Comparison of ENCODE assay signal across 22 mouse cellular contexts in the genomic region with DNA sequence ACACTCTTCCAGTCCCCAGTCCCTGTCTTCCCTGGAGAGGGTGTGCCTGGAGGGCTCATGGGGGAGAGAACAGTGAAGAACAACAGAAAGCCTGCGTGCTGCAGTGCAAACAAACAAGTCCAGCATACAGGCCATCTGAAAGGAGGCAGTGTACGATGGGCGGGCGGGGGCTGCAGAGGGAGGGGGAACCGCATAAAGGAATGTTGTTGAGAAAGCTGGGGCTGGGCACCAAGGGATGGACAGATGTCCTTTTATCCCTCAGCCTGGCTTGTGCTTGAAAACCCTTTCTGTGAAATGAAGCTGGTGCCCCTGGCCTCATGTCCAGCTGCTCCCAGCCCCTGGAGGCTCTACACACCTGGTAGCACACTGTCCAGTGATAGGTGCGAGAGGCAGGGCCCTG. TPM values are rescaled to one million over a fixed set of nuclear protein-coding genes. Genes with fewer than 3 reads are reported as not detected.
A peak's percentile ranks its signal among the peaks of the same experiment; 100 is the strongest.
DNase-seq lines count a peak whose midpoint lies in the region; ATAC-seq lines count a peak whose summit lies in the region.
"Had no signal": no experiment of that assay in that cellular context is flagged by ENCODE, and none has a peak within 500 bp of the region (broad histone marks: within the 10 kb centered on the region; RNA-seq: fewer than 3 reads in every experiment).

No protein-coding gene starts in this region.

- H3K4me1 ChIP-seq in hindbrain, embryonic 11.5 days (replicated peaks; ENCODE audit: control insufficient read depth, insufficient read depth, low read length), result no peaks in the 10 kb centered on the region
- H3K4me1 ChIP-seq in hindbrain, embryonic 13.5 days (replicated peaks), result peaks cover 7% of the 10 kb centered on the region; the same call in 1 of the 2 replicates
- H3K4me1 ChIP-seq in midbrain, embryonic 10.5 days, result peaks cover 7% of the 10 kb centered on the region
- no peaks in the 10 kb centered on the region for H3K4me1 ChIP-seq in midbrain, embryonic 14.5 days (ENCODE audit: control insufficient read depth, insufficient read depth, low read length)
- H3K4me1 ChIP-seq: liver, embryonic 13.5 days; lung, embryonic 15.5 days; midbrain, embryonic 13.5 days had no signal

- no peaks in the 10 kb centered on the region for H3K9me3 ChIP-seq in hindbrain, embryonic 11.5 days (ENCODE audit: control insufficient read depth, low read length)
- H3K9me3 ChIP-seq in hindbrain, embryonic 13.5 days, result no peaks in the 10 kb centered on the region
- no peaks in the 10 kb centered on the region for H3K9me3 ChIP-seq in midbrain, embryonic 10.5 days (replicated peaks)
- H3K9me3 ChIP-seq in midbrain, embryonic 14.5 days (ENCODE audit: control insufficient read depth, low read length), result no peaks in the 10 kb centered on the region
- H3K9me3 ChIP-seq: embryonic facial prominence, embryonic 13.5 days; heart, embryonic 10.5 days; liver, embryonic 13.5 days; lung, embryonic 15.5 days; midbrain, embryonic 13.5 days had no signal

- H3K4me2 ChIP-seq in hindbrain, embryonic 11.5 days (replicated peaks; ENCODE audit: low read depth, low read length), result no peak overlapping the region
- H3K4me2 ChIP-seq in hindbrain, embryonic 13.5 days, result no peak overlapping the region
- no peak overlapping the region for H3K4me2 ChIP-seq in midbrain, embryonic 14.5 days (ENCODE audit: low read length)
- H3K4me2 ChIP-seq: embryonic facial prominence, embryonic 13.5 days; liver, embryonic 13.5 days; lung, embryonic 15.5 days; midbrain, embryonic 13.5 days had no signal

- no peak overlapping the region for H3K27ac ChIP-seq in hindbrain, embryonic 11.5 days (ENCODE audit: low read depth, low read length)
- no peak overlapping the region for H3K27ac ChIP-seq in hindbrain, embryonic 13.5 days
- peak overlapping the region; percentile 50; the same call in 1 of the 2 replicates for H3K27ac ChIP-seq in midbrain, embryonic 10.5 days (replicated peaks)
- no peak overlapping the region for H3K27ac ChIP-seq in midbrain, embryonic 14.5 days (replicated peaks; ENCODE audit: low read depth, low read length)
- H3K27ac ChIP-seq: embryonic facial prominence, embryonic 13.5 days; heart, embryonic 10.5 days; liver, embryonic 13.5 days; lung, embryonic 15.5 days; macrophage; midbrain, embryonic 13.5 days had no signal

- peak; percentile 11 for DNase-seq in hindbrain, embryonic 11.5 days (ENCODE audit: low spot score)
- no peak for DNase-seq in midbrain, embryonic 10.5 days (ENCODE audit: low spot score)
- DNase-seq in midbrain, embryonic 14.5 days, result no peak
- peak; percentile 22 for DNase-seq in embryo, embryonic 9.5 days (ENCODE audit: extremely low spot score)
- peak; percentile 69 for DNase-seq in layer of hippocampus, adult 9-11 months
- no peak for DNase-seq in kidney, postnatal 14 days
- DNase-seq in urinary bladder, postnatal 25 days (ENCODE audit: low spot score), result no peak
- DNase-seq: adrenal gland, postnatal 14 days; cerebellum, postnatal 14 days; heart, postnatal 10 days; liver, embryonic 13.5 days; thymus, postnatal 36 days had no signal

- no peak overlapping the region for H3K4me3 ChIP-seq in hindbrain, embryonic 11.5 days (ENCODE audit: low read depth, low read length)
- H3K4me3 ChIP-seq in hindbrain, embryonic 13.5 days, result no peak overlapping the region
- no peak overlapping the region for H3K4me3 ChIP-seq in midbrain, embryonic 10.5 days
- no peak overlapping the region for H3K4me3 ChIP-seq in midbrain, embryonic 14.5 days (replicated peaks; ENCODE audit: low read depth, low read length)
- H3K4me3 ChIP-seq: embryonic facial prominence, embryonic 13.5 days; heart, embryonic 10.5 days; liver, embryonic 13.5 days; lung, embryonic 15.5 days; midbrain, embryonic 13.5 days; myocyte had no signal

- no peaks in the 10 kb centered on the region for H3K36me3 ChIP-seq in hindbrain, embryonic 11.5 days (ENCODE audit: control insufficient read depth, insufficient read depth, low read length)
- H3K36me3 ChIP-seq in hindbrain, embryonic 13.5 days, result no peaks in the 10 kb centered on the region
- H3K36me3 ChIP-seq in midbrain, embryonic 10.5 days, result no peaks in the 10 kb centered on the region
- no peaks in the 10 kb centered on the region for H3K36me3 ChIP-seq in midbrain, embryonic 14.5 days (ENCODE audit: control insufficient read depth, insufficient read depth, low read length)
- H3K36me3 ChIP-seq: embryonic facial prominence, embryonic 13.5 days; heart, embryonic 10.5 days; liver, embryonic 13.5 days; lung, embryonic 15.5 days; midbrain, embryonic 13.5 days had no signal

- no peak overlapping the region for H3K9ac ChIP-seq in hindbrain, embryonic 11.5 days (ENCODE audit: low read depth, low read length)
- H3K9ac ChIP-seq in hindbrain, embryonic 13.5 days, result no peak overlapping the region
- H3K9ac ChIP-seq in midbrain, embryonic 14.5 days (replicated peaks; ENCODE audit: low read length), result no peak overlapping the region
- H3K9ac ChIP-seq: embryonic facial prominence, embryonic 13.5 days; liver, embryonic 13.5 days; lung, embryonic 15.5 days; midbrain, embryonic 13.5 days had no signal

- no peaks in the 10 kb centered on the region for H3K27me3 ChIP-seq in hindbrain, embryonic 11.5 days (ENCODE audit: control insufficient read depth, insufficient read depth, low read length)
- peaks cover 5% of the 10 kb centered on the region; the same call in 1 of the 2 replicates for H3K27me3 ChIP-seq in hindbrain, embryonic 13.5 days
- no peaks in the 10 kb centered on the region for H3K27me3 ChIP-seq in midbrain, embryonic 10.5 days (ENCODE audit: low read depth, poor library complexity, severe bottlenecking)
- H3K27me3 ChIP-seq in midbrain, embryonic 14.5 days (ENCODE audit: control insufficient read depth, insufficient read depth, low read length), result no peaks in the 10 kb centered on the region
- H3K27me3 ChIP-seq: embryonic facial prominence, embryonic 13.5 days; lung, embryonic 15.5 days; midbrain, embryonic 13.5 days; Patski had no signal

- 65% methylated on average over 6 of the region's 6 CpGs for WGBS in hindbrain, embryonic 11.5 days
- WGBS in hindbrain, embryonic 13.5 days, result 63% methylated on average over 6 of the region's 6 CpGs
- WGBS in midbrain, embryonic 10.5 days, result 53% methylated on average over 6 of the region's 6 CpGs
- WGBS in midbrain, embryonic 14.5 days, result 66% methylated on average over 6 of the region's 6 CpGs

- ATAC-seq in hindbrain, embryonic 11.5 days (ENCODE audit: low FRiP score), result no peak
- no peak for ATAC-seq in hindbrain, embryonic 13.5 days (ENCODE audit: low FRiP score)
- ATAC-seq in midbrain, embryonic 14.5 days (ENCODE audit: low FRiP score, low TSS enrichment), result no peak
- ATAC-seq: activated CD4-positive, CD25-positive, alpha-beta regulatory T cell, adult 4 months; midbrain, embryonic 13.5 days; Patski had no signal

RNA-seq across cellular contexts. Expression of gene Fa2h, which starts 18.4 kb away (rescaled TPM):
- polyA plus RNA-seq in hindbrain, embryonic 11.5 days (2014; fragmentation: Nextera tagmentation; extraction: Ambion mirVana), result 0.15 TPM in 1 of 2 replicates, not detected in the other
- polyA plus RNA-seq in hindbrain, embryonic 13.5 days (2015; fragmentation: Nextera tagmentation; extraction: Ambion mirVana), result 0.19 and 0.22 TPM in 2 replicates
- polyA plus RNA-seq in midbrain, embryonic 10.5 days (2016; fragmentation: Nextera tagmentation; extraction: Ambion mirVana), result 0.07 TPM in 1 of 2 replicates, not detected in the other
- polyA plus RNA-seq in midbrain, embryonic 14.5 days (2014; fragmentation: Nextera tagmentation; extraction: Ambion mirVana), result 0.24 and 0.39 TPM in 2 replicates
- polyA plus RNA-seq: heart, embryonic 10.5 days; limb, embryonic 11.5 days; liver, embryonic 13.5 days; macrophage had no signal

RNA-seq across cellular contexts. Expression of gene Mlkl, which starts 37.2 kb away (rescaled TPM):
- polyA plus RNA-seq in hindbrain, embryonic 11.5 days (2014; fragmentation: Nextera tagmentation; extraction: Ambion mirVana), result 0.14 and 1.3 TPM in 2 replicates
- 0.22 and 0.78 TPM in 2 replicates for polyA plus RNA-seq in hindbrain, embryonic 13.5 days (2015; fragmentation: Nextera tagmentation; extraction: Ambion mirVana)
- polyA plus RNA-seq in midbrain, embryonic 10.5 days (2016; fragmentation: Nextera tagmentation; extraction: Ambion mirVana), result 0.25 TPM in 2 replicates
- polyA plus RNA-seq in midbrain, embryonic 14.5 days (2014; fragmentation: Nextera tagmentation; extraction: Ambion mirVana), result 0.78 TPM in 1 of 2 replicates, not detected in the other

Comparison
In these comparisons a context has a peak if more than half of its experiments do, and no peak if none do; other contexts are left out.
1. DNase-seq: peak in hindbrain, embryonic 11.5 days (single experiment), embryo, embryonic 9.5 days (single experiment) and layer of hippocampus, adult 9-11 months (single experiment); none in midbrain, embryonic 10.5 days (single experiment), midbrain, embryonic 14.5 days (single experiment), kidney, postnatal 14 days (single experiment) and urinary bladder, postnatal 25 days (single experiment).